Comparison of ENCODE assay signal across 9 mouse cellular contexts in genomic region chr7:109613531-109614021, GRCm38 (mm10).
DNase-seq lines count a peak whose midpoint lies in the region; ATAC-seq lines count a peak whose summit lies in the region.
"Had no signal": no experiment of that assay in that cellular context is flagged by ENCODE, and none has a peak within 500 bp of the region (broad histone marks: within the 10 kb centered on the region; RNA-seq: fewer than 3 reads in every experiment).

No protein-coding gene starts in this region.

- peak; percentile 73 for DNase-seq in heart, adult 18-20 months
- no peak for DNase-seq in heart, postnatal 25 days (ENCODE audit: low spot score)
- peak; percentile 55 for DNase-seq in cerebellum, adult 9-11 months
- DNase-seq in lung, postnatal 10 days: peak; percentile 72
- DNase-seq in thymus, postnatal 4 days: no peak
- DNase-seq in layer of hippocampus, adult 9-10 months (ENCODE audit: low spot score): no peak

- H3K9me3 ChIP-seq in hindbrain, embryonic 12.5 days (replicated peaks): no peaks in the 10 kb centered on the region

- H3K4me3 ChIP-seq in hindbrain, embryonic 12.5 days: no peak overlapping the region

- no peaks in the 10 kb centered on the region for H3K27me3 ChIP-seq in hindbrain, embryonic 12.5 days

- 57% methylated on average over 5 of the region's 5 CpGs for WGBS in hindbrain, embryonic 12.5 days

- no peaks in the 10 kb centered on the region for H3K36me3 ChIP-seq in hindbrain, embryonic 12.5 days

- peak overlapping the region; percentile 32; the same call in 1 of the 2 replicates for H3K9ac ChIP-seq in hindbrain, embryonic 12.5 days
- H3K9ac ChIP-seq: liver, embryonic 14.5 days had no signal

- peak overlapping the region; percentile 69 for H3K4me2 ChIP-seq in hindbrain, embryonic 12.5 days (replicated peaks)

- peaks cover 68% of the 10 kb centered on the region for H3K4me1 ChIP-seq in hindbrain, embryonic 12.5 days

- intact Hi-C loops in heart, postnatal 25 days (cut with DNase I): no loop called here

- peak overlapping the region; percentile 44 for H3K27ac ChIP-seq in hindbrain, embryonic 12.5 days
- H3K27ac ChIP-seq: liver, embryonic 14.5 days had no signal

- no peak for ATAC-seq in hindbrain, embryonic 12.5 days (ENCODE audit: low FRiP score)
- no peak for ATAC-seq in monocyte, adult 5-6 weeks (replicated peaks; ENCODE audit: insufficient number of reproducible peaks, low FRiP score, low TSS enrichment, poor library complexity, severe bottlenecking)

Comparison
In these comparisons a context has a peak if more than half of its experiments do, and no peak if none do; other contexts are left out.
1. DNase-seq: peak in heart, adult 18-20 months (2 of 2), cerebellum, adult 9-11 months (single experiment) and lung, postnatal 10 days (single experiment); none in heart, postnatal 25 days (single experiment), thymus, postnatal 4 days (single experiment) and layer of hippocampus, adult 9-10 months (single experiment).